Mouse (Mus musculus): ENCODE data around the gene Fli1. TPM values are rescaled to one million over a fixed set of nuclear protein-coding genes. Genes with fewer than 3 reads are reported as not detected.

Gene Fli1
- polyA plus RNA-seq, 1 experiment: 11.7 TPM

Other genes starting within 250 kb of the Fli1 start
- not detected in 2 replicates for gene Kcnj5, start 198.5 kb downstream of the Fli1 start, polyA plus RNA-seq (2012; ENCODE audit: insufficient read depth, insufficient read length, missing spikeins)
- gene Kcnj1, start 170.4 kb downstream of the Fli1 start, polyA plus RNA-seq (2012; ENCODE audit: insufficient read depth, insufficient read length, missing spikeins): not detected in 2 replicates
- 13.4 and 18.7 TPM in 2 replicates for gene Ets1, start 93.4 kb upstream of the Fli1 start, polyA plus RNA-seq (2012; ENCODE audit: insufficient read depth, insufficient read length, missing spikeins)